Mouse (Mus musculus) myocyte (in vitro differentiated cells): ENCODE results near the gene Hoxa4.

ENCODE experiments used
- CEBPB ChIP-seq: IDR thresholded peaks from 2 replicates; pipeline ENCODE4 v1.6.1; 2011; ENCODE audit warnings: mild to moderate bottlenecking, moderate library complexity; ENCODE audit not compliant: poor library complexity, insufficient read depth, severe bottlenecking
- E2F4 ChIP-seq: IDR thresholded peaks from one replicate; pipeline ENCODE4 v1.6.1; 2011; ENCODE audit warnings: mild to moderate bottlenecking, control low read depth, moderate library complexity; ENCODE audit not compliant: insufficient read depth
- MAX ChIP-seq: IDR thresholded peaks from one replicate; pipeline ENCODE4 v1.6.1; 2011; ENCODE audit warnings: low read depth, mild to moderate bottlenecking, control low read depth
- MYOD1 ChIP-seq, 3 experiments: IDR thresholded peaks; one replicate each; pipeline ENCODE4 v1.6.1; 2011; ENCODE audit warnings: control low read depth in 2 of 3, low read depth in 2 of 3, mild to moderate bottlenecking in 2 of 3, moderate library complexity in 1 of 3; ENCODE audit not compliant: insufficient read length in 2 of 3, control insufficient read depth in 1 of 3
- MYOG ChIP-seq, 3 experiments: IDR thresholded peaks; one replicate each; pipeline ENCODE4 v1.6.1; 2011; ENCODE audit warnings: control low read depth in 2 of 3, low read depth in 2 of 3, mild to moderate bottlenecking in 2 of 3; ENCODE audit not compliant: insufficient read length in 2 of 3, control insufficient read depth in 1 of 3, insufficient read depth in 1 of 3
- POLR2A ChIP-seq: IDR thresholded peaks from one replicate; pipeline ENCODE4 v1.6.1; 2011; ENCODE audit warnings: low read depth, mild to moderate bottlenecking, control low read depth, moderate library complexity; ENCODE audit not compliant: insufficient read length
- REST ChIP-seq: IDR thresholded peaks from one replicate; pipeline ENCODE4 v1.6.1; 2011; ENCODE audit warnings: mild to moderate bottlenecking, control low read depth, moderate library complexity; ENCODE audit not compliant: insufficient read depth, insufficient read length
- TCF12 ChIP-seq: IDR thresholded peaks from one replicate; pipeline ENCODE4 v1.6.1; 2011; ENCODE audit warnings: mild to moderate bottlenecking, control low read depth; ENCODE audit not compliant: poor library complexity, insufficient read depth, severe bottlenecking
- USF1 ChIP-seq: IDR thresholded peaks from one replicate; pipeline ENCODE4 v1.6.1; 2011; ENCODE audit warnings: low read depth, mild to moderate bottlenecking, control low read depth, moderate library complexity

GRCm38 (mm10) chr6:52179690-52180089 lies 11.9 kb downstream of the Hoxa4 start:
- TF ChIP-seq E2F4 = no peak
- TF ChIP-seq POLR2A = no peak
- TF ChIP-seq USF1 = no peak
- TF ChIP-seq MYOD1 (IDR thresholded peaks at IDR 0.05; ENCODE audit: control insufficient read depth in 1 of 3, insufficient read length in 2 of 3, low read depth in 2 of 3) = no peak
- no peak for TF ChIP-seq MAX
- no peak for TF ChIP-seq MYOG (IDR thresholded peaks at IDR 0.05; ENCODE audit: control insufficient read depth in 1 of 3, insufficient read depth in 1 of 3, insufficient read length in 2 of 3, low read depth in 2 of 3)
- TF ChIP-seq TCF12 = no peak
- TF ChIP-seq CEBPB = no peak
- TF ChIP-seq REST = no peak
